Mouse (Mus musculus) telencephalon, adult 2 months (tissue): Measurements from ENCODE around the gene Nrxn3.
A peak's percentile ranks its signal among the peaks of the same experiment; 100 is the strongest.

Source experiments
- DNase-seq: peaks from one replicate; pipeline ENCODE4 v3.0.0-alpha.2; 2011; ENCODE audit warnings: low read depth, low spot score

Nrxn3 gene

GRCm38 (mm10) chr12:89685633-89686032 is 963.0 kb downstream of the Nrxn3 start:
- DNase-seq, result peak; percentile 69

GRCm38 (mm10) chr12:89689086-89689485 is 966.4 kb downstream of the Nrxn3 start:
- DNase-seq, result peak; percentile 80

GRCm38 (mm10) chr12:89699469-89699868 is 976.8 kb downstream of the Nrxn3 start:
- DNase-seq, result peak; percentile 62

GRCm38 (mm10) chr12:89700937-89701458 is 978.3 kb downstream of the Nrxn3 start:
- no peak for DNase-seq

GRCm38 (mm10) chr12:89702931-89703330 is 980.3 kb downstream of the Nrxn3 start:
- DNase-seq, result no peak

- no peak for DNase-seq
Observed at GRCm38 (mm10) chr12:89707913-89708312, 985.2 kb downstream of the Nrxn3 start.

- peak; percentile 91 for DNase-seq
Observed at GRCm38 (mm10) chr12:89710459-89710858, 987.8 kb downstream of the Nrxn3 start.

- no peak for DNase-seq
Observed at GRCm38 (mm10) chr12:89711791-89712190, 989.1 kb downstream of the Nrxn3 start.

GRCm38 (mm10) chr12:89719194-89720080 is 996.8 kb downstream of the Nrxn3 start:
- no peak for DNase-seq

- DNase-seq, result no peak
Observed at GRCm38 (mm10) chr12:89720945-89721344, 998.3 kb downstream of the Nrxn3 start.

- peak; percentile 72 for DNase-seq
Observed at GRCm38 (mm10) chr12:89722462-89722861, 999.8 kb downstream of the Nrxn3 start.

- peak; percentile 86 for DNase-seq
Observed at GRCm38 (mm10) chr12:89724048-89724447, 1001.4 kb downstream of the Nrxn3 start.

- no peak for DNase-seq
Observed at GRCm38 (mm10) chr12:89742326-89742725, 1019.6 kb downstream of the Nrxn3 start.

GRCm38 (mm10) chr12:89742796-89743195 is 1020.1 kb downstream of the Nrxn3 start:
- DNase-seq, result no peak

- no peak for DNase-seq
Observed at GRCm38 (mm10) chr12:89764191-89765082, 1041.8 kb downstream of the Nrxn3 start.

- no peak for DNase-seq
Observed at GRCm38 (mm10) chr12:89765179-89765578, 1042.5 kb downstream of the Nrxn3 start.

GRCm38 (mm10) chr12:89788794-89789193 is 1066.1 kb downstream of the Nrxn3 start:
- DNase-seq, result no peak

GRCm38 (mm10) chr12:89789981-89790380 is 1067.3 kb downstream of the Nrxn3 start:
- no peak for DNase-seq

GRCm38 (mm10) chr12:89791829-89792228 is 1069.2 kb downstream of the Nrxn3 start:
- peak; percentile 58 for DNase-seq

GRCm38 (mm10) chr12:89794741-89795140 is 1072.1 kb downstream of the Nrxn3 start:
- DNase-seq, result no peak

GRCm38 (mm10) chr12:89808217-89808616 is 1085.5 kb downstream of the Nrxn3 start:
- DNase-seq, result no peak

- DNase-seq, result no peak
Observed at GRCm38 (mm10) chr12:89810146-89810545, 1087.5 kb downstream of the Nrxn3 start.
